Mouse (Mus musculus): ENCODE results near the gene Cmah. TPM values are rescaled to one million over a fixed set of nuclear protein-coding genes. Genes with fewer than 3 reads are reported as not detected.
A peak's percentile ranks its signal among the peaks of the same experiment; 100 is the strongest.
"Not testable (repeated sequence)": the region's sequence is repeated elsewhere in the genome, so short reads cannot be mapped to it uniquely, and the experiment has no call there.

Gene Cmah
- total RNA-seq, 2 experiments from 2014 or later: 2.4 to 3.5 TPM

- DNase-seq: no peak
Observed at GRCm38 (mm10) chr13:24342091-24342490, 14.9 kb downstream of the Cmah start.

GRCm38 (mm10) chr13:24353004-24353403 is 25.8 kb downstream of the Cmah start:
- DNase-seq: no peak

- no peak for DNase-seq
Observed at GRCm38 (mm10) chr13:24354751-24355150, 27.5 kb downstream of the Cmah start.

GRCm38 (mm10) chr13:24359181-24359580 is 32.0 kb downstream of the Cmah start:
- no peak for DNase-seq

- no peak for DNase-seq
Observed at GRCm38 (mm10) chr13:24365191-24365590, 38.0 kb downstream of the Cmah start.

- DNase-seq: no peak
Observed at GRCm38 (mm10) chr13:24372893-24373599, 45.8 kb downstream of the Cmah start.

- not testable (repeated sequence) for DNase-seq
Observed at GRCm38 (mm10) chr13:24374606-24375005, 47.4 kb downstream of the Cmah start.

- DNase-seq: no peak
Observed at GRCm38 (mm10) chr13:24375320-24376203, 48.4 kb downstream of the Cmah start.

GRCm38 (mm10) chr13:24380713-24381112 is 53.5 kb downstream of the Cmah start:
- DNase-seq: no peak

- no peak for DNase-seq
Observed at GRCm38 (mm10) chr13:24383885-24384284, 56.7 kb downstream of the Cmah start.

GRCm38 (mm10) chr13:24391892-24392291 is 64.7 kb downstream of the Cmah start:
- DNase-seq: no peak

- DNase-seq: no peak
Observed at GRCm38 (mm10) chr13:24392655-24393054, 65.5 kb downstream of the Cmah start.

- DNase-seq: no peak
Observed at GRCm38 (mm10) chr13:24393055-24393454, 65.9 kb downstream of the Cmah start.

GRCm38 (mm10) chr13:24395815-24396214 is 68.6 kb downstream of the Cmah start:
- no peak for DNase-seq

GRCm38 (mm10) chr13:24397181-24397580 is 70.0 kb downstream of the Cmah start:
- no peak for DNase-seq

GRCm38 (mm10) chr13:24398488-24398887 is 71.3 kb downstream of the Cmah start:
- DNase-seq: no peak

GRCm38 (mm10) chr13:24401821-24402220 is 74.6 kb downstream of the Cmah start:
- not testable (repeated sequence) for DNase-seq

GRCm38 (mm10) chr13:24403054-24403453 is 75.8 kb downstream of the Cmah start:
- no peak for DNase-seq

GRCm38 (mm10) chr13:24406847-24407246 is 79.6 kb downstream of the Cmah start:
- no peak for DNase-seq

GRCm38 (mm10) chr13:24414635-24415206 is 87.5 kb downstream of the Cmah start:
- no peak for DNase-seq

- no peak for DNase-seq
Observed at GRCm38 (mm10) chr13:24415506-24416206, 88.5 kb downstream of the Cmah start.

- DNase-seq: peak; percentile 46
Observed at GRCm38 (mm10) chr13:24416409-24416808, 89.2 kb downstream of the Cmah start.
